Mouse (Mus musculus) common myeloid progenitor, adult 5-6 weeks (primary cell): ENCODE measurements around the gene Morn2. TPM values are rescaled to one million over a fixed set of nuclear protein-coding genes. Genes with fewer than 3 reads are reported as not detected.
A peak's percentile ranks its signal among the peaks of the same experiment; 100 is the strongest.

ENCODE experiments used
- ATAC-seq: replicated peaks from 2 replicates; pipeline ENCODE4 v1.8.0; 2016; ENCODE audit warnings: low read depth, mild to moderate bottlenecking, moderate TSS enrichment, inconsistent platforms; ENCODE audit not compliant: poor library complexity, severe bottlenecking
- total RNA-seq: library from RNA; stranded (forward); fragments of 200-1000, 187-1606 nt; gene quantifications from 2 replicates; pipeline ENCODE4 v1.2.3, GENCODE M21; 2017

Gene Morn2
- total RNA-seq, 1 experiment from 2014 or later: 13.0 TPM

- ATAC-seq: peak; percentile 44
Measured at GRCm38 (mm10) chr17:80322228-80322627, 32.2 kb downstream of the Morn2 start.

- no peak for ATAC-seq
Measured at GRCm38 (mm10) chr17:80323015-80323414, 33.0 kb downstream of the Morn2 start.

GRCm38 (mm10) chr17:80323658-80324057 is 33.7 kb downstream of the Morn2 start:
- ATAC-seq: peak; percentile 67

- ATAC-seq: no peak
Measured at GRCm38 (mm10) chr17:80324521-80324920, 34.5 kb downstream of the Morn2 start.

GRCm38 (mm10) chr17:80325456-80325855 is 35.5 kb downstream of the Morn2 start:
- ATAC-seq: no peak

DNA sequence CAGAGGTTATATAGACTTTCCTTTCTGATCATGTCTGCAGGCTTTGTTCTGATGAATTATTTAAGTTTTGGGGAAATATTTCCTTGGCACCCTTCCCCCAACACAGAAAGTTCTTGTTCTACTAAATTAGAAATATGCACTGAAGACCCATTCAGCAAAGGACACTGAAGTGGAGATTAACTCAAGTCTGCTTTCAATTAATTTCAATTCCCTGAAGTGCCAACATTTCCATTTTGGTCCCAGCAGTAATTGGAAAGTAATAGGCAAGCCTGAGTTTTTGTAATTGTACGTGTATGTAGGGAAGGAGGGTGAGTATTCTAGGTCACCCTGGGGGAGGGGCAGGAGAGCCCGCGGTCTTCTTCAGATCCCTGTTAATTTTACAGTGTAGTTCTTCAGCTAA is 36.4 kb downstream of the Morn2 start:
- ATAC-seq: no peak

DNA sequence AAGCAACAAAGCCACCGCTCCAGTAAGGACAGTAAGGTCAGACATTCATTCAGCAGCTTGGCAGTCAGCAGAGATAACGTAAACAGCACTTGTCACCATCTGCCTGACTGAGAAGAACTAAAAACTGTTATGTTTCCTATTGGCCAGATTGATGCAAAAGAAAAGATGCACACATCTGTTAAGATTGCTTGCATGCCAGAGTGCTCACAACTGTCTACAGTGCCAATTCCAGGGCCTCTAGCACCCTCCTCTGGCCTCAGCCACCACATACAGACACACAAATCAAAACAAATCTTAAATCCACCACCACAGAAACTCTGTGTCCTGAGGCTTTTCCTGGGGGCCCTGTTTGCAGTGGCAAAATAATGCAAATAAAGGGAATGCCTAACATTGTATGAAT is 42.4 kb downstream of the Morn2 start:
- 0 out of 2 replicates have a peak, but pooled peaks have one; percentile 62 for ATAC-seq

GRCm38 (mm10) chr17:80345277-80345676 is 55.3 kb downstream of the Morn2 start:
- 0 out of 2 replicates have a peak, but pooled peaks have one; percentile 42 for ATAC-seq

DNA sequence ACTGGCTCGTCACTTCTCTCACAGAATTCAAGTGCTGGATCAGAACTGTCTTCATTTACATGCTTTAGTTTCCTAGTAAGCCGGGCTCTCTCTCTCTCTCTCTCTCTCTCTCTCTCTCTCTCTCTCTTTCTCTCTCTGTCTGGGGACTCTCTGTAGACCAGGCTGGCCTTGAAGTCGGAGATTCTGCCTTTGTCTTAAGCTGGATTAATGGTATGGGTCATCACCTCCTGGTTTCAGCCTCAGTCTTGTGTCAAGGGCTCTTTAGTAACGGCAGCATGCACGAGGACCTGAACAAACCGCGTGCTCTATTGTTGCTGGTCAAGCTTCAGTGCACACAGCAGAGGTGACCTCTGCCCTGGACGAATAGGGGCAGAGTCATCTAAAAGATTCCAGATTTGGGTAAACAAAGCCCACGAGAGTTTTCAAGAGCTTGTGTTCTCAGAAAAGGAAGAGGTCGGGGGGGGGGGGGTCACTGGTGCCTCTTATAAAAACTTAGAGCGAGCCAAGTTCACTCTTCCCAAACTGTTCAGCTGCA is 56.7 kb downstream of the Morn2 start:
- ATAC-seq: no peak

Other genes starting within 250 kb of the Morn2 start
- gene Hnrnpll, start 227.9 kb upstream of the Morn2 start, total RNA-seq: 49.3 and 53.9 TPM in 2 replicates
- 2.3 and 3.1 TPM in 2 replicates for gene Galm, start 162.7 kb upstream of the Morn2 start, total RNA-seq
- gene Srsf7, start 82.9 kb upstream of the Morn2 start, total RNA-seq: 493 and 496 TPM in 2 replicates
- gene Ttc39d, start 82.7 kb upstream of the Morn2 start, total RNA-seq: not detected in 2 replicates
- 19.0 and 29.5 TPM in 2 replicates for gene Gemin6, start 65.8 kb upstream of the Morn2 start, total RNA-seq
- gene Dhx57, start 273 bp downstream of the Morn2 start, total RNA-seq: 17.7 and 18.3 TPM in 2 replicates
- not detected in 2 replicates for gene Arhgef33, start 17.2 kb downstream of the Morn2 start, total RNA-seq
- not detected in 2 replicates for gene Gm10190, start 83.3 kb downstream of the Morn2 start, total RNA-seq
- gene Sos1, start 190.2 kb downstream of the Morn2 start, total RNA-seq: 14.6 and 22.4 TPM in 2 replicates